Mouse (Mus musculus) right cerebral cortex, postnatal 36 days (tissue): ENCODE measurements around the gene Mamdc4.
A peak's percentile ranks its signal among the peaks of the same experiment; 100 is the strongest.

ENCODE experiments used
- DNase-seq, 2 experiments: peaks; one replicate each; pipeline ENCODE4 v3.0.0; 2022; ENCODE audit warnings: low spot score in 2 of 2, mixed read lengths in 1 of 2

The Mamdc4 gene

GRCm38 (mm10) chr2:25582466-25583119, 7.9 kb upstream of the Mamdc4 start:
- DNase-seq = peak; percentile 89 to 91

DNA sequence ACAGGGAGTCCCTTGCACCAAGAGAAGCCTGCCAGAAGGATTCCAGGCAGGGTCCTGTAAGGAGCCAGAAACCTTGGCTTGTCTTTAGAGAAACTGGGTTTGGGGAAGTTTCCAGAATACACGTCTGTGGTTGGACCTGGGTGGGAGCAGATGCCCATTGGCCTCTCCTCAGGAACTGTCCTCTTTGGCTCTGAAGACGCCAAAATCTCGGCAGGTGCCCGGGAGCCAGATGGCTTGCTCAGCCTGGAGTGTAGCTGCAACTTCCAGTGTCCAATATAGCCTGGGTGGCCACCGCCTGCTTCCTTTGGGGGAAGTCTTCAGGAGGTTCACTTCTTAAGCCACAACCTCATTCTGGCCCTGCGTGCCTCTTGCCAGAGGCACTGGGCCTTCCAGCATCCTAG, 7.3 kb upstream of the Mamdc4 start:
- DNase-seq = no peak

- DNase-seq = peak in 1 of 2 experiments; percentile 73
These were observed 6.7 kb upstream of the Mamdc4 start, which contains the start of gene Ajm1 for GRCm38 (mm10) chr2:25581294-25581864. Gene Ajm1, minus strand, starts transcription at chr2:25581757.

DNA sequence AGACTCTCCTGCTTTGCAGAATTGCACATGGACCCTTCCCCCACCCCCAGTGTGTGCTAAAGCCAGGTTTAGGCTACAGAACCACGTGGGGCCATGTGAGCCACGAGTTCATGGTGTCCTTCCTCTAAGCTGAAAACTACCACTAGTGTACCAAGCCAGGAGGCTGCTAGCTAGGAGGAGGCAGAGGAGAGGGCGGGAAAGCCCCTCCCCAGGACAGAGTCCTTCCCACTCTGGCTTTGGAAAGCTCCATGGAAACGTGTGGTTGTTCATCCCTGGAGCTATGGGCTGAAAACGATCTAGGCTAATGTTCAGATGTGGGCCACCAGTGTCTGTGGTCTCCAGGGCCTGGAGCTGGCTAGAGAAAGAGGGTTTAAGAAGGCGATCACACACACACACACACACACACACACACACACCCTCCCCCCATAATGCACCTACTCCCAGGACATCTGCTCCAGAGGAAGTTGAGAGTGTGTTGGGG, 6.0 kb upstream of the Mamdc4 start:
- DNase-seq = no peak

DNA sequence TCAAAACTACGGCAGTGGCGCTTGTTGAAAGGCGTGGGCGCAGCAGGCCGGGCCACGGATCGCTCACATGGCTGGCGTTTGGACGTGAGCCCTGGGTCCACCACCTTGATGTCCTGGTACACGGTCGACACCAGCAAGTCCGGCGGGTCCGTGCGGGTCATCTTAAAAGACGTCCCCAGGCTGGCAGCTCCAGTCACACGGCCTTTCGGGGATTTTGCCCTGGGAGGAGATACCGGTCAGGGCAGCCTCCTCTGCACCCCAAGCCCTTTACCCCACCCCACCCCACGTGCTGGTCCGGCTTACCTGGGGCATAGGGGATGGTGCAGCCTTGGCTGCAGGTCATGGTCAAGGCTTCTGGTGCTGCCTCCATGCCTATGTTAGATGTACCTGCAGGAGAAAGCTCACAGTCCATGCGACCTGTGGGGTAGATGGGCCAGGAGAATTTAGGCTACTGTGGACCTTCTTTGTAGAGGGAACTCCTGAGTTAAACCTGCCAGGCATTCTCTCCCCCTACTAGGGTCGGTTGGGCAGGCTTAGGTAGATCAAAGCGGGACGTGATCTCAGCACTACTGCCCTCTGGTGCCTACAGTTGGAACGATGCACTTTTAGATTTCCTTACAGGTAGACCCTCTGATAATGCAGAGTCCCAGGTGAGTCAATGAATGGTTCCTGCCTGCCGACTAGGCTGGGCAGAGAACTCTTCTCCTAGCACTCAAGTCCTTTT, 5.3 kb upstream of the Mamdc4 start:
- DNase-seq = no peak

DNA sequence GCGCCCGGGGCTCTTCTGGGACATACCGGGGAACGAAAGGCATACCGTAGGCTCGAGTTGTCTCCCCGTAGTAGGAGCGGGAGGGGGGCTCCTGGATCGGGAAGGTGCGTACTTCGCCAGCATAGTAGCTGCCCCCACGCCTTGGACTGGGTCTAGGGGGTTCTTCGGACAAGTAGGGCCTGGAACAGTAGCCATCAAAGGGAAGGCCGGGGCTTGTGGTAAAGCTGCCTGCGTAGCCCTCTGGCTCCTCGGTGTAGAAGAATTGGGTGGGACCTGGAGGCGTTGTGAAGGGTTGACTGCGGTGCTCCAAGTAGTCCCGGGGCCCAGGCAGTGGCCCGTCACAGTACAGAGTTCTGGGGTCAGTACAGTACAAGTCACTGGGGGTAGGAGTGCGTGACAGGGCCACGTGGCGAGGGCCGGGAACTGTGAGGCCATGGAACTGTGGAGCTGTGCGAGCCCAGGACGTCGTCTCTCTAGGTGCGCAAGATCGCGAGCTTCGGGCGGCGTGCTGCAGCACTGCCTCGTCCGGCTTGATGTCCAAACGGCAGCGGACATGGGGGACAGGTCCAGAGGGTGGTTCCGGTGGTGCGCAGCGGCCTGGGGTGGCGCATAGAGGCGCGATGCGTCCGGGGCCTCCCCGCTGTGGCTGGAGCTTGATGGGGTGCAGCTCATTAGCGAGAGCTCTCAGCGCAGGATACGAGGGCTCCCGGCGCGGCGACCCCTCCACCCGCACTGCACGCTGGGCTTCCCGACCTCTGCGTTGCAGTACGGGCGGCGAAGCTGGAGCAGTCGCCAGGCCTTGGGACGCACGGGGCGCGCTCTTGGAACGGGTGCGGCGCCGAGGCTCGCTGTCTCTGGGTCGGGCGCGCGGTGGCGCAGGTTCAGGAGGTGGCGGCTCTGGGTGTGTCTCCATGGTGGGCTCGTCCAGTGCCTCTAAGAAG, 4.4 kb upstream of the Mamdc4 start:
- DNase-seq = no peak

DNA sequence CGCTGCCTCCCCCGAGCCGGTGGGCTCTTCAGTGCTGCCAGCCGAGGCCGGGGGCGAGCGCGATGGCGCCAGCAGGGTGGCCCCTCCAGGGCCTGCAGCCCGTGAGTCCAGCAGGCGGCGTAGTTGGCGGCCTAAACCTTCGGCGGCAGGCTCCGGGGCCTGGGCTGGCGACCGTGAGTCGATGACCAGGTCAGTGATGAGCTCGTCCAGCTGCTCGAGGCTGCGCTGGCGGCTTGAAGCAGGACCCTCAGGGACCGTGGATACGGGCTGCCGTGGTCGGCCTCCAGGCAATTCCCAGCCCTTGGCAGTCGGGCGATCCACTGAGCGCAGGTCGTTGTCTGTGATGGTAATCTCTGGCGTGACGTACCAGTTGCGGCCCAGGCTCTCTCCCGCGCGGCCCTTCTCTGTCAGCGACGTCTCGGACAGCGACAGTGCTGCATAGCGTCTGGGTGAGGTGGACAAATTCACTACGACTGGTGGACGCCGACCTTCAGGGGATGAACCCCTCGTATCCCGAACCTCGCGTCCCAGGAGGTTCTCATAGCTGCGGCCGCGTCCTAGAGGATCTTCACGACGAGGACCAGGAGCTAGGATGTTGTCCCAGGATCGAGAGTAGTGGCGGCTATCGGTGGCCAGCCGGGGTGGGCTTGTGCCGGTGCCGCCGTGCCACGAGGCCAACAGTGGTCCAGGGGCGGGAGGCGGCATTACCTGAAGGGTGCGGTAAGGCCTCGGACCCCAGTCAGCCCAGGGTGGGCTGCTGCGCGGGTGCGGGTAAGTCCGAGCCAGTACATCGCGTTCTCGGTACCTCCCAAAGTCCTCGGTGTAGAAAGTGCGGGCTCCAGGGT, 3.5 kb upstream of the Mamdc4 start:
- DNase-seq = no peak

- no peak for DNase-seq
These were observed 2.6 kb upstream of the Mamdc4 start for GRCm38 (mm10) chr2:25576965-25577891.

GRCm38 (mm10) chr2:25576028-25576850, 1.6 kb upstream of the Mamdc4 start:
- DNase-seq = no peak

GRCm38 (mm10) chr2:25575432-25576027, 885 bp upstream of the Mamdc4 start:
- DNase-seq = no peak

DNA sequence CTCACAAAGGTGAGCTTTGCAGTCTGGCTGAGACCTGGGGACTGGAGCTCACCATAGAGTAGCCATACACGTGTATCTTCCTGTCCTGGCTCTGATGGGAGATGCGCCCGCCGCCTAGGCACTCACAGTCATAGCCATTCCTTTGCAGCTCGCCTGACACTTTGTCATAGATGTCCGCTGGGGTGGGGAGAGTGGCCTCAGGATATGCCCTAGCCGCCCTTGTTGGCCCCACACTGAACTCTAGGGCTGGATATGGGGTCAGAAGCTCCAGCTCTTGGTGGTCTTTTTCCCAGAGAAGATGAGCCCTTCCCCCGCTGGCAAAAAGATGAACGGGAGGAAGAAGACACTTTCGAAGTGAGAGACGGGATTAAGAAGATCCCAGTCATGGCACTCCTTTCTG, 509 bp downstream of the Mamdc4 start:
- no peak for DNase-seq

- no peak for DNase-seq
These were observed 1.6 kb downstream of the Mamdc4 start for GRCm38 (mm10) chr2:25573068-25573467.

DNA sequence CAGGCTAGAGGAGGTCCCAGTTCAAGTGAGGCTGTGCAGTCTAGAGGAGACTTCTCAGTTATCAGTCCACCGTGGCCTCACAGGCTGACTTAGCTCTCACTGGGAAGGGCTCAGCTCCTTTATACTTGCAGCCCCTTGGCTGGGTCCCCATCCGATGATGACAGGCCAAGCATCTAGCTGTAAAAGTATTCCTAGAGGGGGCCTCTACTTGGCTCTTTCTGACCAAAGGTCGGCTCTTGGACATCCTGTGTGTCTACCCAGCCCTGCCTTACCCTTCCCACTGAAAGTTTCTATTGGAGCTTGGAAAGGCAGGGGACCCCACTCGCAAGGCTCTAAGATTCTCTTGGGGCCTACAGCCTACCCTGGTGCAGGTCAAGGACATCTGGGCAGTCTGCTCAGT, 3.4 kb downstream of the Mamdc4 start:
- DNase-seq = no peak

GRCm38 (mm10) chr2:25569323-25569722, 5.3 kb downstream of the Mamdc4 start:
- DNase-seq = no peak

GRCm38 (mm10) chr2:25568473-25569019, 6.1 kb downstream of the Mamdc4 start:
- no peak for DNase-seq

GRCm38 (mm10) chr2:25566558-25566957, 8.1 kb downstream of the Mamdc4 start:
- no peak for DNase-seq

DNA sequence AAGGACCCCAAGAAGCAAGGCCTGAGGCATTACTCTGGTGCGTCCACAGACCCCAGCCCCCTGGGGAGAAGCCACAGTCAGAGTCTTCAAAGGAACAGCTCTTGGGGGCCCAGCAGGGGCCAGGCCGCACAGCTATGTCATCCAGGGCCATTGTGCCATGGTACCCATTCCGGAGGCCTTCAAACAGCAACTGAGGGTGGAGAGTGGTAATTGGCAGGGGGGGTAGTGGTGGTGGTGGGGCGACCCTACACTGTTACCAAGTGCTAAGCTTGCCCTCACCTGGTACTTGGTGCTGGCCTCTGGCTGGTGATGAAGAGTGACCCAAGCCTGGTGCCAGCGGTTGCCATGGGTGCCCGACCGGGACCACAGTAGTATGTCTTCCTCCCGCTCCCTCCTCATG, 8.9 kb downstream of the Mamdc4 start:
- DNase-seq = no peak

DNA sequence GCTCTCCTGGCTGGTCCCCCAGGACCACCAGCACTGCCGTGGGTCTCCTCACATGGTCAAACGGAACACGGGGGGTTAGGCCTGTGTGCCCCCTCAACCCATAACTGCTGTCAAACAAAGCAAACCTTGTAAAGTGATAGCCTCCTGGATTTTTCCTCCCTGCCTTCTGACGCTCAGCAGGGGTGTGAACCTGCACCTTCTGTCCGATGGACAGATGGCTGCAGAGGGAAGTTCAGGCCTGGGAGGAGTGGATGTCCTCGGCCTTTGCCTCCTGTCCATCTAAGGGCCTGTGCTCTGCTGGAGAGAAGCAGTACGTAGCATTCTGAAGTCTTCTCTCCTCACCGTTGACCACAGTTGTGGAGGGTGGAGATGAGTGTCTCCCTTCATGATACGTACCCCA, 12.7 kb downstream of the Mamdc4 start:
- no peak for DNase-seq
